Mouse (Mus musculus): ENCODE data around the gene Pde4a. TPM values are rescaled to one million over a fixed set of nuclear protein-coding genes. Genes with fewer than 3 reads are reported as not detected.

The Pde4a gene
- polyA plus RNA-seq, 1 experiment: 0.05 TPM

GRCm38 (mm10) chr9:21204528-21205272 is 39.2 kb downstream of the Pde4a start:
- no peak for TF ChIP-seq TAL1 (IDR thresholded peaks at IDR 0.05; ENCODE audit: low read length)
- no peak for TF ChIP-seq GATA1 (IDR thresholded peaks at IDR 0.05; ENCODE audit: low read length)
- H3K36me3 ChIP-seq (ENCODE audit: control insufficient read depth): no peaks in the 10 kb centered on the region
- no peaks in the 10 kb centered on the region for H3K9me3 ChIP-seq (ENCODE audit: control insufficient read depth, low read length)
- peaks cover 17% of the 10 kb centered on the region for H3K4me1 ChIP-seq (ENCODE audit: control insufficient read depth)
- no peaks in the 10 kb centered on the region for H3K27me3 ChIP-seq (ENCODE audit: control insufficient read depth)
- peak overlapping the region; percentile 37 for H3K4me3 ChIP-seq (replicated peaks)

GRCm38 (mm10) chr9:21206848-21207247 is 41.3 kb downstream of the Pde4a start:
- Histone ChIP-seq H3K36me3 (ENCODE audit: control insufficient read depth) (peaks cover 2% of the 10 kb centered on the region), H3K27me3 (ENCODE audit: control insufficient read depth) (no peaks in the 10 kb centered on the region), H3K4me3 (replicated peaks) (no peak overlapping the region), H3K4me1 (ENCODE audit: control insufficient read depth) (peaks cover 17% of the 10 kb centered on the region), H3K9me3 (ENCODE audit: control insufficient read depth, low read length) (no peaks in the 10 kb centered on the region)
- TF ChIP-seq TAL1 (IDR thresholded peaks at IDR 0.05; ENCODE audit: low read length): no peak
- no peak for TF ChIP-seq GATA1 (IDR thresholded peaks at IDR 0.05; ENCODE audit: low read length)

DNA sequence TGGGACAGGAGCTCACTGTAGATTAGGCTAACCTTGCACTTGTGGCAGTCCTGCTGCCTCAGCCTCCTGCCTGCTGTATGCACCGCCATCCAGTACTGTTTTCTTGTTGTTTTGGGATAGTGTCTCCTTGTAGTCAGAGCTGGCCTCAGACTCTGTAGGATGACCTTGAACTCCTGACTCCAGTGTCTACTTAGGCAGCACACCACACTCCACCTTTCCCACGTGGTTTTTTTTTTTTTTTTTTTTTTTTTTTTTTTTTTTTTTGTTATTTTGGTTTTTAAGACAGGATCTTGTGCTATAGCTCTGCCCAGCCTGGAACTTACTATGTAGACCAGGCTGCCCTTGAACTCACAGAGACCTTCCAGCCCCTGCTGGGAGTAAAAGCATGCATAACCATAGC is 43.1 kb downstream of the Pde4a start:
- H3K4me1 ChIP-seq (ENCODE audit: control insufficient read depth): peaks cover 15% of the 10 kb centered on the region
- TF ChIP-seq TAL1 (IDR thresholded peaks at IDR 0.05; ENCODE audit: low read length) (no peak), GATA1 (IDR thresholded peaks at IDR 0.05; ENCODE audit: low read length) (no peak)
- peaks cover 2% of the 10 kb centered on the region for H3K36me3 ChIP-seq (ENCODE audit: control insufficient read depth)
- no peaks in the 10 kb centered on the region for H3K27me3 ChIP-seq (ENCODE audit: control insufficient read depth)
- no peaks in the 10 kb centered on the region for H3K9me3 ChIP-seq (ENCODE audit: control insufficient read depth, low read length)
- no peak overlapping the region for H3K4me3 ChIP-seq (replicated peaks)

DNA sequence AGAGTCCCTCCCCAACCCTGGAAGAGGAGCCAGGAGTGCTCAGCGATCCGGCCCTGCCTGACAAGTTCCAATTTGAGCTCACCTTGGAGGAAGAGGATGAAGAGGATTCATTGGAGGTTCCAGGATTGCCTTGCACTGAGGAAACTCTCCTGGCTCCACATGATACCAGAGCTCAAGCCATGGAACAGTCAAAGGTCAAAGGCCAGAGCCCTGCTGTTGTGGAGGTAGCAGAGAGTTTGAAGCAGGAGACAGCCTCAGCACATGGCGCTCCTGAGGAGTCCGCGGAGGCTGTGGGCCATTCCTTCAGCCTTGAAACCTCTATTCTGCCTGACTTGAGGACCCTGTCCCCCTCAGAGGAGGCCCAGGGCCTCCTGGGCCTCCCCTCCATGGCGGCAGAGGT is 45.3 kb downstream of the Pde4a start:
- H3K4me3 ChIP-seq (replicated peaks): no peak overlapping the region
- H3K9me3 ChIP-seq (ENCODE audit: control insufficient read depth, low read length): no peaks in the 10 kb centered on the region
- H3K36me3 ChIP-seq (ENCODE audit: control insufficient read depth): peaks cover 2% of the 10 kb centered on the region
- no peaks in the 10 kb centered on the region for H3K4me1 ChIP-seq (ENCODE audit: control insufficient read depth)
- TF ChIP-seq GATA1 (IDR thresholded peaks at IDR 0.05; ENCODE audit: low read length) (no peak), TAL1 (IDR thresholded peaks at IDR 0.05; ENCODE audit: low read length) (no peak)
- H3K27me3 ChIP-seq (ENCODE audit: control insufficient read depth): no peaks in the 10 kb centered on the region

GRCm38 (mm10) chr9:21211624-21212023 is 46.1 kb downstream of the Pde4a start:
- Histone ChIP-seq H3K4me3 (replicated peaks) (no peak overlapping the region), H3K4me1 (ENCODE audit: control insufficient read depth) (no peaks in the 10 kb centered on the region; the same call in 1 of the 2 replicates), H3K27me3 (ENCODE audit: control insufficient read depth) (peaks cover 3% of the 10 kb centered on the region), H3K36me3 (ENCODE audit: control insufficient read depth) (peaks cover 2% of the 10 kb centered on the region), H3K9me3 (ENCODE audit: control insufficient read depth, low read length) (no peaks in the 10 kb centered on the region)
- TF ChIP-seq GATA1 (IDR thresholded peaks at IDR 0.05; ENCODE audit: low read length) (no peak), TAL1 (IDR thresholded peaks at IDR 0.05; ENCODE audit: low read length) (no peak)

GRCm38 (mm10) chr9:21213617-21214190 is 48.2 kb downstream of the Pde4a start:
- TF ChIP-seq TAL1 (IDR thresholded peaks at IDR 0.05; ENCODE audit: low read length) (no peak), GATA1 (IDR thresholded peaks at IDR 0.05; ENCODE audit: low read length) (no peak)
- Histone ChIP-seq H3K9me3 (ENCODE audit: control insufficient read depth, low read length) (no peaks in the 10 kb centered on the region), H3K36me3 (ENCODE audit: control insufficient read depth) (peaks cover 2% of the 10 kb centered on the region)

DNA sequence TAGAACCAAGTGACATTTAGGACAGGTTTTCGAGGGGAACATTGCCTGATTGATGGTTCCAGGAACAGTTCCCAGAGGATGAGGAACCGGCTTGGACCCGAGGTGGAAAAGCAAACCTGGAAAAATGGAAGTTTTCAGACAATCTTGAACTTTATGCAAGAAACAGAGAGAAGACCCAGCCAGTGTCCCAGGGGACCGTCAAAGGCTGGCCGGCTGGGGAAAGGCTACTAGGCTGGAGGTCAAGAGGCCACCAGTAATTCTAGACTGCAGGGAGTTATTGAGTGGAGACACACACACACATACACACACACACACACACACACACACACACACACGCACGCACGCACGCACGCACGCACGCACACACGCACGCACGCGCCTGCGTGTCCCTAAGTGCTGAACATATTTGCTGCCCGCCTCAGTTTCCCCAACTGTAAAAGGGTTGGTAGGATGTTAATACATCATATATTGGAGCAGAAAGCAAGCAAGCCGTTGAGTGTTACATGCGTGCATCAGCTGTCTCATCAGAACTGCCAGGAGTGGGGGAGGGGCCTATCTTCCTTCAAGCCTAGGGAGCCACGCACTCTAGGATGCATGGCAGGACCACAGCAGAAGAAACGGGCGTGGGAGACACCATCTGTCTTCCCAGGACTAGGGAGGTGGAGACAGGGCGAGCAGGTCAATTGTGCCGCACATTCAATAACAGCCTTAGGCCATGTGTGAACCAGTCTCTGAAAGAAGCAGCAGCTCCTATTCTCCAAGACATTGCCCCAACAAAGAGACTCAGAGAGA is 50.7 kb downstream of the Pde4a start:
- H3K9me3 ChIP-seq (ENCODE audit: control insufficient read depth, low read length): peaks cover 2% of the 10 kb centered on the region; the same call in 1 of the 2 replicates
- H3K4me1 ChIP-seq (ENCODE audit: control insufficient read depth): peaks cover 10% of the 10 kb centered on the region
- TF ChIP-seq TAL1 (IDR thresholded peaks at IDR 0.05; ENCODE audit: low read length) (no peak), GATA1 (IDR thresholded peaks at IDR 0.05; ENCODE audit: low read length) (no peak)
- no peak overlapping the region for H3K4me3 ChIP-seq (replicated peaks)
- peaks cover 4% of the 10 kb centered on the region for H3K27me3 ChIP-seq (ENCODE audit: control insufficient read depth)
- no peaks in the 10 kb centered on the region for H3K36me3 ChIP-seq (ENCODE audit: control insufficient read depth)

More at GRCm38 (mm10) chr9:21213617-21214190, 48.2 kb downstream of the Pde4a start:
- peaks cover 4% of the 10 kb centered on the region for H3K27me3 ChIP-seq (ENCODE audit: control insufficient read depth)
- H3K4me1 ChIP-seq (ENCODE audit: control insufficient read depth): no peaks in the 10 kb centered on the region; the same call in 1 of the 2 replicates
- H3K4me3 ChIP-seq (replicated peaks): no peak overlapping the region

DNA sequence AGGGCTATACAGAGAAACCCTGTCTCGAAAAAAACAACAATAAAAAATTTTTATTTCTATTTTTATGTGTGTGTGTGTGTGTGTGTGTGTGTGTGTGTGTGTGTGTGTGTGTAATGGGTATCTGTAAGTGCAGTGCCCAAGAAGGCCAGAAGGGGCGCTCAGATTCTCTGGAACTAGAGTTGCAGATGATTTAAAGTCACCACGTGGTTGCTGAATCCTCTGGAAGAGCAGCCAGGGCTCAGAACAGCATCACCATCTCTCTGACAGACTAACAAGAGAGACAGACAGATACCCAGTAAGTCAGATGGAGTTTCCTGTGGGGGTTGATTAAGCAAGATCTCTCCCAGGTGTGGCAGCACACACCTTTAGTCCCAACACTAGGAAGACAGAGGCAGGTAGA is 54.3 kb downstream of the Pde4a start:
- TF ChIP-seq GATA1 (IDR thresholded peaks at IDR 0.05; ENCODE audit: low read length) (no peak), TAL1 (IDR thresholded peaks at IDR 0.05; ENCODE audit: low read length) (no peak)
- H3K4me1 ChIP-seq (ENCODE audit: control insufficient read depth): peaks cover 29% of the 10 kb centered on the region
- no peaks in the 10 kb centered on the region for H3K36me3 ChIP-seq (ENCODE audit: control insufficient read depth)
- H3K4me3 ChIP-seq (replicated peaks): no peak overlapping the region
- peaks cover 4% of the 10 kb centered on the region for H3K27me3 ChIP-seq (ENCODE audit: control insufficient read depth)
- peaks cover 13% of the 10 kb centered on the region for H3K9me3 ChIP-seq (ENCODE audit: control insufficient read depth, low read length)
